Mouse (Mus musculus) testis, adult 2 months (tissue): ENCODE data around the gene Nfe2l1.

Source experiments
- CTCF ChIP-seq: fragments of 200-500 bp; IDR thresholded peaks from 2 replicates; pipeline ENCODE4 v1.5.1; 2012; ENCODE audit warnings: low read depth, mild to moderate bottlenecking, inconsistent platforms, low read length, moderate library complexity; ENCODE audit not compliant: control insufficient read depth, insufficient read depth, insufficient replicate concordance
- POLR2A ChIP-seq: fragments of 200-500 bp; IDR thresholded peaks from 2 replicates; pipeline ENCODE4 v1.6.1; 2012; ENCODE audit warnings: low read depth, mild to moderate bottlenecking, inconsistent platforms, low read length, moderate library complexity; ENCODE audit not compliant: control insufficient read depth

DNA sequence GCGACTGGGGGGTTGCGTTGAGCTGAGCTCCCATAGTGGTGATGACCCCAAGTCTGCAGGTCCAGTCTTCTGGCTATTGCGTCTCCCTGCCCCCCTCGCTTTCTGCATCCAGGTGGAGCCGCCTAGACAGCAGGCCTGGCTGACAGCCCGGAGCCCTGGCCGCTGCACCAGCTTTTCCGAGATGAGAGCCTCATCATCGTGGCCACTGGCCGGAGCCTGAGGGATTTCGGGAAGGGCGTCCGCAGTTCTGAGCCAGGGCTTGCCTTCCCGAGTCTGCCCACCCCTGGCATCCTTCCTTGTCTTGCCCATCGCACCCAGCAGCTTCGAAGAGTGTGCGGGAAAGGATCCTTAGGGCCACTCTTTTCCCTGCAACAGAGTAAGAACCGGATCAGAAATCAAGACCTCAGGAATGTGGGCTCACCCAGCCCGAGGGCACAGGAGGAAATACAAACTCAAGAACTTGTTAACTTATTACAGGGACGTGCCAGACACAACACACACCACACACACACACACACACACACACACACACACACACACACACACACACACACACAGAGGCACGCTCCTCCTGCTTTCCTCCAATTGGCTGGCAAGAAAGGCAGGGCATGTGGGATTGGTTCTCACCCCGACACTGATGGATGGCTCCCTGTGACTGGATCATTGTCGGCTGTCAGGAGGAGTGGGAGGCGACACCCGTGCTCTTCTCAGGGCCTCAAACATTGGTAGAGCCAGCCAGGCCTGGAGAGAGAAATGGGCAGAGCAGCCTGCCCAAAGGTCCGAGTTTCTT is 33.6 kb upstream of the Nfe2l1 start:
- TF ChIP-seq CTCF (no peak), POLR2A (no peak)
